Mouse (Mus musculus) B cell, adult 62 days (primary cell): Measurements from ENCODE around the gene Tollip. TPM values are rescaled to one million over a fixed set of nuclear protein-coding genes. Genes with fewer than 3 reads are reported as not detected.

Source experiments
- total RNA-seq: library from RNA; stranded (reverse); gene quantifications from 4 replicates; pipeline ENCODE4 v1.2.4, GENCODE M21; 2023

Gene Tollip
- total RNA-seq, result 67.8 to 75.1 TPM (median 73.5 TPM) in 4 replicates

GRCm38 (mm10) chr7:141918407-141918806 is at the start of gene Tollip:
TSS of gene Tollip (minus strand) at chr7:141918507.

GRCm38 (mm10) chr7:141948906-141949798 is 30.8 kb upstream of the Tollip start, which contains the start of gene Brsk2:
TSS of gene Brsk2 (plus strand) at chr7:141949751.

GRCm38 (mm10) chr7:141838779-141839178 is 79.5 kb downstream of the Tollip start, which contains the start of gene Muc5b:
TSS of gene Muc5b (plus strand) at chr7:141839070.

Other genes with a start within 250 kb of the Tollip start
- 0.72 TPM in 1 of 4 replicates, not detected in the others for gene Muc2, start 228.2 kb downstream of the Tollip start, total RNA-seq
- gene Muc5ac, start 129.5 kb downstream of the Tollip start, total RNA-seq, result not detected in 4 replicates
- gene Muc5b, start 79.4 kb downstream of the Tollip start, total RNA-seq, result not detected in 4 replicates
- not detected in 4 replicates for gene Brsk2, start 31.2 kb upstream of the Tollip start, total RNA-seq
- 33.3 to 45.7 TPM (median 40.9 TPM) in 4 replicates for gene Mob2, start 142.6 kb upstream of the Tollip start, total RNA-seq
- gene Dusp8, start 177.3 kb upstream of the Tollip start, total RNA-seq, result 4.6 to 6.7 TPM (median 5.9 TPM) in 4 replicates
- not detected in 4 replicates for gene Gm45618, start 202.2 kb upstream of the Tollip start, total RNA-seq
- gene Gm39115, start 217.5 kb upstream of the Tollip start, total RNA-seq, result not detected in 4 replicates
- not detected in 4 replicates for gene Gm45337, start 226.1 kb upstream of the Tollip start, total RNA-seq
- not detected in 4 replicates for gene Gm29735, start 238.6 kb upstream of the Tollip start, total RNA-seq
- gene Gm4553, start 247.2 kb upstream of the Tollip start, total RNA-seq, result not detected in 4 replicates